Mouse (Mus musculus) liver, embryonic 14.5 days (tissue): Measurements from ENCODE around the gene Shtn1. TPM values are rescaled to one million over a fixed set of nuclear protein-coding genes. Genes with fewer than 3 reads are reported as not detected.

Experiments
- ATAC-seq: fragments of 200-750 bp; cut with Nextera tagmentation; 2 replicates; pipeline ENCODE4 v1.8.0; 2017; ENCODE audit warnings: moderate number of reproducible peaks, mild to moderate bottlenecking, moderate library complexity; ENCODE audit not compliant: insufficient read depth
- DNase-seq, 3 experiments: peaks; one replicate each; pipeline ENCODE4 v3.0.0-alpha.2; 2012 to 2013; ENCODE audit warnings: low read depth in 3 of 3, low spot score in 3 of 3
- H3K27ac ChIP-seq: fragments of 300-500 bp; sonication (generic); 2 replicates; pipeline ENCODE4 v1.5.1; 2014; ENCODE audit warnings: moderate library complexity, mild to moderate bottlenecking, control low read depth, inconsistent platforms
- H3K27me3 ChIP-seq: fragments of 300-500 bp; sonication (generic); 2 replicates; pipeline ENCODE4 v1.6.1; 2014; ENCODE audit warnings: mild to moderate bottlenecking, low read length, moderate library complexity; ENCODE audit not compliant: control insufficient read depth, insufficient read depth
- H3K36me3 ChIP-seq: fragments of 300-500 bp; sonication (generic); replicated peaks from 2 replicates; pipeline ENCODE4 v1.6.1; 2014; ENCODE audit warnings: low read depth; ENCODE audit not compliant: control insufficient read depth, insufficient read depth
- H3K4me1 ChIP-seq, 2 experiments: fragments of 200-500 bp in 1 of 2; fragments of 300-500 bp in 1 of 2; sonication (generic) in 1 of 2; replicated peaks; 2 replicates each; pipeline ENCODE4 v1.6.1; 2012 to 2014; ENCODE audit warnings: antibody characterized with exemption in 1 of 2, inconsistent platforms in 1 of 2, low read length in 1 of 2; ENCODE audit not compliant: control insufficient read depth in 2 of 2, insufficient read depth in 2 of 2
- H3K4me2 ChIP-seq: fragments of 300-500 bp; sonication (generic); 2 replicates; pipeline ENCODE4 v1.6.1; 2014; ENCODE audit warnings: low read depth, mild to moderate bottlenecking, control low read depth, moderate library complexity
- H3K4me3 ChIP-seq, 2 experiments: fragments of 200-500 bp in 1 of 2; fragments of 300-500 bp in 1 of 2; sonication (generic) in 1 of 2; 2 replicates each; pipeline ENCODE4 v1.5.1; 2012 to 2014; ENCODE audit warnings: low read depth in 2 of 2, low read length in 2 of 2, mild to moderate bottlenecking in 2 of 2, control low read depth in 1 of 2, inconsistent platforms in 1 of 2, moderate library complexity in 1 of 2; ENCODE audit not compliant: insufficient read depth in 1 of 2
- H3K9ac ChIP-seq: fragments of 300-500 bp; sonication (generic); replicated peaks from 2 replicates; pipeline ENCODE4 v1.6.1; 2014; ENCODE audit warnings: mild to moderate bottlenecking, control low read depth, moderate library complexity
- H3K9me3 ChIP-seq: fragments of 300-500 bp; sonication (generic); 2 replicates; pipeline ENCODE4 v1.6.1; 2016; ENCODE audit warnings: low read length, mixed read lengths; ENCODE audit not compliant: control insufficient read depth
- CTCF ChIP-seq: IDR thresholded peaks from 2 replicates; pipeline ENCODE4 v1.5.1; 2016; ENCODE audit warnings: antibody characterized with exemption, low read depth, control low read depth
- EP300 ChIP-seq: IDR thresholded peaks from 2 replicates; pipeline ENCODE4 v1.6.1; 2016; ENCODE audit warnings: antibody characterized with exemption, low read depth
- WGBS: fragments of 180-500 bp; shearing (Covaris S2); extraction: QIAGEN DNeasy Blood & Tissue Kit; methylation state at CpG from one replicate; pipeline ENCODE4 v1.1.7; 2014; ENCODE audit not compliant: insufficient replicate concordance; 5-methylcytosine and 5-hydroxymethylcytosine counted together
- polyA plus RNA-seq, 2 experiments: library from polyadenylated mRNA; depleted of rRNA in 1 of 2; stranded (reverse) in 1 of 2; unstranded in 1 of 2; fragments of >200 nt; fragmentation: Nextera tagmentation in 1 of 2; extraction: Ambion mirVana in 1 of 2; gene quantifications; 2 replicates each; pipeline versions ENCODE4 v1.2.1 to v1.2.3; 2012 to 2014

Shtn1 gene
- polyA plus RNA-seq, 2 experiments = 0.41 to 0.57 TPM

DNA sequence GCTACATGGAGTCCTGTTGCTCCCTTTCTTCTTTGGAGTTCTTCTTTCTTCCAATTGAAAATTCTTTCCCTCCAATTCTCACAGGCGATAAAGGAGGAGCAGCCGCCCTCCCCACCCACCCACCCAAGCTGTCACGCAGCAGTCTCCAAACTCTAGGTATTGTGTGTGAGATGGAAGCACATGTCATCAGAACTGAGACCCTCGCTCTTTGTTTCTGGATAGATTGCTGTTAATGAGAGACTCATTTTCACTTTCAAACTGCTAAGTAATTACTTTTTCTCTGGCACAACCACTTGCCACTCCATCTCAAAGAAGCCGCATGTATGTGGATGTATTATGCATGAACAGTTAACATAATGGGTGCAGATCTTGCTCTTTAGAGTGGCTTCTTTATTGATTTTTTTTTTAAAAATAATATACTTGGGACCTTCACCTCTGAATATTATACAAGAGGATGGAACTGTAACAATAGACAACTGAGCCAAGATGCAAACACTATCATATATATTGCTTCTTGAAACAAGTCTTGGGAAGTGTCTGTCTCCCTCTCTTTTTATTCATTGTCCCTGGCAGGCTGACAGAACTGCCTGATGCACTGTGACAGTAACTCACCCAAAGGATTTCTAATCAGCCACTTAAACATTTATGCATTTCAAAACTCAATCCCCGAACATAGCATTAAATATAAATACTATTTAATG, 21.8 kb downstream of the Shtn1 start:
- 75% methylated on average over 6 of the region's 6 CpGs for WGBS
- H3K4me1 ChIP-seq = no peaks in the 10 kb centered on the region
- H3K36me3 ChIP-seq = no peaks in the 10 kb centered on the region
- no peak overlapping the region for H3K27ac ChIP-seq
- TF ChIP-seq CTCF (no peak), EP300 (no peak)
- DNase-seq (no peak), ATAC-seq (no peak)
- H3K9me3 ChIP-seq = no peaks in the 10 kb centered on the region
- no peak overlapping the region for H3K9ac ChIP-seq
- no peaks in the 10 kb centered on the region for H3K27me3 ChIP-seq
- H3K4me2 ChIP-seq = no peak overlapping the region
- H3K4me3 ChIP-seq = no peak overlapping the region

DNA sequence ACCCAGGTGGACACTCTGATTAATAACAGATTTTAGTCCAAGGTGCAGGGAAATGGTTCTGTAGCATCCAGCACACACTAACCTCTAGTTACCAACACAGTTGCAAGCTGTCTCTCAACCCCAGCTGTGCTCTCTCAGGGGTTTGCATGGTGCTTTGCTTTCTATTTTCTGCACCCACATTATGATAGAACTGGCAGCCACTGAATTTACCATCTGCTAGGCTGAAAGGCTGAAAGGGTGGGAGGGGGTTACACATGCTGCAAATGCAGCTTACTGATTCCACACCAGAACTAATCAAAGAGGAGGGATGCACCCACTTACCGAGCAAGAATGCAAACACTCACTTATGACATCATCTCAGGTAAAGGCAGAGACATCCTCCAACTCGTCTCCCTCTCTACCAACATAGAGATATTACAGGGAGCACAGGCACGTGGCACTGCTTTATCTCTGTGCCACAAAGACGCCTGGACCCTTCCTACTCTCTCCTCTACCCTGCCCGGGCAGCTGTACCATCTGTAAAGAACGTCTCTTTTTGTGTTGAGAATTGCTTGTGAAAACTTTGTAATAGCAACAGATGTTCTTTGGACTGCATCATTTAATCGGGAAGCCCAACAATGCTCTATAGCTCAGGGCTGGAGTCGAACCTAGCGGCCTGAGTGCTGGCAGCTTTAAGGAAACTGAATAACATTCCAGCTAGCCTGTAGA, 23.0 kb downstream of the Shtn1 start:
- H3K4me1 ChIP-seq = no peaks in the 10 kb centered on the region
- TF ChIP-seq CTCF (no peak), EP300 (no peak)
- no peak overlapping the region for H3K9ac ChIP-seq
- H3K4me2 ChIP-seq = no peak overlapping the region
- no peak for DNase-seq
- WGBS = 57% methylated on average over 9 of the region's 9 CpGs
- H3K27me3 ChIP-seq = no peaks in the 10 kb centered on the region
- no peak for ATAC-seq
- no peaks in the 10 kb centered on the region for H3K36me3 ChIP-seq
- no peak overlapping the region for H3K4me3 ChIP-seq
- no peaks in the 10 kb centered on the region for H3K9me3 ChIP-seq
- H3K27ac ChIP-seq = no peak overlapping the region

GRCm38 (mm10) chr19:59052053-59052452, 23.8 kb downstream of the Shtn1 start:
- no peak overlapping the region for H3K9ac ChIP-seq
- no peaks in the 10 kb centered on the region for H3K4me1 ChIP-seq
- H3K4me3 ChIP-seq = no peak overlapping the region
- no peaks in the 10 kb centered on the region for H3K36me3 ChIP-seq
- H3K9me3 ChIP-seq = no peaks in the 10 kb centered on the region
- 45% methylated on average over 4 of the region's 4 CpGs for WGBS
- DNase-seq = no peak
- H3K27me3 ChIP-seq = no peaks in the 10 kb centered on the region
- no peak for ATAC-seq
- no peak overlapping the region for H3K27ac ChIP-seq
- no peak for TF ChIP-seq CTCF
- no peak for TF ChIP-seq EP300
- no peak overlapping the region for H3K4me2 ChIP-seq

GRCm38 (mm10) chr19:59051622-59052021, 24.3 kb downstream of the Shtn1 start:
- Histone ChIP-seq H3K9ac (no peak overlapping the region), H3K9me3 (no peaks in the 10 kb centered on the region), H3K4me3 (no peak overlapping the region), H3K4me2 (no peak overlapping the region), H3K27ac (no peak overlapping the region), H3K36me3 (no peaks in the 10 kb centered on the region), H3K4me1 (no peaks in the 10 kb centered on the region), H3K27me3 (no peaks in the 10 kb centered on the region)
- ATAC-seq (no peak), DNase-seq (no peak)
- WGBS = 70% methylated on average over 9 of the region's 9 CpGs
- no peak for TF ChIP-seq EP300
- no peak for TF ChIP-seq CTCF

DNA sequence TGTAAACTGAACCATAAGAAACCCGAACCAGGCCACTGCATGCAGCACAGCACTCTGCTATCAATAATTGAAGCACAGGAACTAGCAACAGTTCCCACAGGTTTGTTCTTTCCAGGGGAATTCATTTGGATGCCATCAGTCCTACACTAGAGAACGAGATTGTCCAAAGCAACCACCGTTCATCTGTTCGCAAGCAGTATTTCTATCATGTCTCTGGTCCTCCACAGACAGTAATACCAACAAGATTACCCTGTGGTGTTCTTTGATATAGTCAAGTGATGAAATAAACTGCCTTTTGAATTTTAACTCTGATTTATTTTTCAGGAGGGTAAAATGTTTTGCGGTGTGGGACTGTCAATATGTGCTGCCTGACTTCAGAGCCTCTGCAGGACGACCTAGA, 27.0 kb downstream of the Shtn1 start:
- TF ChIP-seq EP300 (no peak), CTCF (no peak)
- Histone ChIP-seq H3K9ac (no peak overlapping the region), H3K4me3 (no peak overlapping the region), H3K27ac (no peak overlapping the region), H3K4me1 (no peaks in the 10 kb centered on the region), H3K9me3 (no peaks in the 10 kb centered on the region), H3K4me2 (no peak overlapping the region), H3K36me3 (no peaks in the 10 kb centered on the region), H3K27me3 (no peaks in the 10 kb centered on the region)
- 60% methylated on average over 6 of the region's 6 CpGs for WGBS
- no peak for ATAC-seq
- no peak for DNase-seq
